Mouse (Mus musculus): Measurements from ENCODE around the gene Bcar1.

Gene Bcar1

DNA sequence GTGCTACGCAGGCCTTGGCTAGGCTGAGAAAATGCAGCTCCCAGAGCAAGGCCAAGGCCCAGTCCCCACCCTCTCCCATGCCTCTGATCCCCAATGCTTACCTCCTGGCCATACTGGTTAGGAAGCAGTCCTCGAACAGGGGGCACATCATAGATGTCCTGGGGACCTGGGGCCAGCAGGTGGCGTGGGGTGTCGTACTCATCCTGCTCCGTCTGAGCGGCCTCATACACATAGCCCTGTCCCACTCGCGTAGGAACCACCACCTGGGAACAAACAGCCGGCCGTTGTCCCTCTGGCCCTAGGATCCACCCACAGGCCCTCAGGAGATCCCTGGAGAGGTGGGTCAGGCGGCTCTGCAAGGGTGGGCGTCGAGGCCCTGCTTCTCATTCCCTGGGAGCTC, 28.1 kb downstream of the Bcar1 start:
- no peak for DNase-seq (ENCODE audit: low read depth)

DNA sequence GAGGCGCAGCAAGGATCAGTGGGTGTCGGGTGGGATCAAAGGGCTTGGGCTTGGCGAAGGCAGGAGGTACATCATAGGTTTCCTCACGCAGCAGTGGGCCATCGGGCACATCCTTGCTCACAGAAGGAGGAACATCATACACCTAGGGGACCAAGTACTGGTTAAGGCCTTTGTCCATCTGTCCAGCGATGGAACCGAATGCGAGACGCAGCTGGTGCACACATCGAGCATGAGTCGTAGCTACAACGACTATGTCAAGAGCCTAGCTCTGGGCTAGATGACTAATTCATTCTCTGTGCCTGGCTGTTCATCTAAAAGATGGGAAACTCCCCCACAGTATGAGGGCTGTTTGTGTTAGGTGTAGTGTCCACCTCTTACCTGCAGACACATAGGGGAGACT, 29.3 kb downstream of the Bcar1 start:
- DNase-seq (ENCODE audit: low read depth): no peak

DNA sequence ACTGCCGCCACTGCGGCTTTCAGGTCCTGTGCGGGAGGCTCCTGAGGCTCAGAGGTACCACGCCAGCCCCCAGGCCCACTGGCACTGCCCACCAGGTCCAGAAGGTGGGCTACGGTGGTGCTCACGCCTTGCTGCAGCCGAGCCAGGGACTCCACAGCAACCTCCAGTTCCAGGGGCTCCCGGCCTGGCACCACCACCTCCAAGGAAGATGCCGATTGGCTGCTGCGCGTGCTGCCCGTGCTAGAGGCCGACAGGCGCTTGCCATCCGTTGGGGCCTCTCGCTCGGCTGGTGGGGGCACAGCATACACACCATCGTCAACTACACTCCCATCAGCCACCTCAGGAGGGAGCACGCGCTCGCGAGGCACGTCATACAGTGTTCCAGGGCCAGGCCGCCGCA, 29.8 kb downstream of the Bcar1 start:
- no peak for DNase-seq (ENCODE audit: low read depth)

DNA sequence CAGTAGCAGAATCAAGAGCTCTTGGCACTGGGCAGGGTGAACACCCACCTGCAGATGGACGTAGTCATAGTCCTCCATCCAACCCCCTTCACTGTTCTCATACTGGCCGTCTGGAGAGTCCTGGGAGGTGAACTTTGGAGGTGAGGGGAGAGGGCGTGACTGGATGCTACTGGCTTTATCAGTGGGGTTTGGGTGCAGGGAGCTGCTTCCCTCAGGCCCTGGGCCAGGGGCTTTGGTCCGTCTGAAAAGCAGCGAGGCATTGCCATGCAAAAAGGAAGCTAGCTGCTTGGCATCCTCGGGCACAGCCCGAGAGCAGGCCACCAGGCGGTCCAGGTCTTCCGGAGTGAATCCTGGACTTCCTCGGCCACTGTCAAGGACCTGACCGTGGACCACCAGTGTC, 30.3 kb downstream of the Bcar1 start:
- DNase-seq (ENCODE audit: low read depth): no peak

DNA sequence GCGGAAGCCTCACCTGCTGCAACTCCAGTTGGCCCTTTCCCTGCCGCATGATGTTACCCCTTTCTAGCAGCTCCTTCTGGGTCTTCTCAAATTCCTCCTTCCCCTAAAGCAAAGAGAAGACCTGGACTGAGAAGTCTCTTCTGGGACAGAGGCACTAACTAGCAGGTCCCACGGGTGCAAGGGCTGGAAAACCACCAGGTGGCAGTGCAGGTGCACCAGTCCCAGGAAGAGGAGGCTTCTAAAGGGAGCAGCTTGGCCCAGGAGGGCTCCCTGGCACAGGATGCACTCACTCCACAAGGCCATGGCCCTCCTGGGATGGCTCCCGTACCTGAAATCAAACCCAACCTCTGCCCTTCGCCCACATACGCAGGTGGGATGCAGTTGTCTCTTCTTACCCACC, 31.0 kb downstream of the Bcar1 start:
- peak; percentile 25 for DNase-seq (ENCODE audit: low read depth)

DNA sequence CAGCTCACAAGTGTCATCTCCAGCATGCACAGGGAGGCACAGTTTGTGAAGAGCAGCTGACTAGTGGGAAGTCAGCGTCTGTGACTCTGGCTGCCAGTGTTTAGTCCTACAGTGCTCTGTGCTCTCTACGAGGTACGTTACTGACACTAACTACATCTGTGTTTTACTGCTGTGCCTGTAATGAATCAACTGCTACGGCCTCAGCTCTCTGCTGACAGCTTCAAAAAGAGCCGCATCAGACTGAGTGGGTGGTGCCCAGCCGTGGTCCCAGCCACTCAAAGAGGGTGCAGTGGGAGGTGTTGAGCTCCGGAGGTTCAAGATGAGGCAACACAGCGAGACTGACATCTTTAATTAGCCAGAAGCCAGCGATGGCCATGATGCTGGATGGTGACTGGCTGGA, 31.5 kb downstream of the Bcar1 start:
- DNase-seq (ENCODE audit: low read depth): no peak

DNA sequence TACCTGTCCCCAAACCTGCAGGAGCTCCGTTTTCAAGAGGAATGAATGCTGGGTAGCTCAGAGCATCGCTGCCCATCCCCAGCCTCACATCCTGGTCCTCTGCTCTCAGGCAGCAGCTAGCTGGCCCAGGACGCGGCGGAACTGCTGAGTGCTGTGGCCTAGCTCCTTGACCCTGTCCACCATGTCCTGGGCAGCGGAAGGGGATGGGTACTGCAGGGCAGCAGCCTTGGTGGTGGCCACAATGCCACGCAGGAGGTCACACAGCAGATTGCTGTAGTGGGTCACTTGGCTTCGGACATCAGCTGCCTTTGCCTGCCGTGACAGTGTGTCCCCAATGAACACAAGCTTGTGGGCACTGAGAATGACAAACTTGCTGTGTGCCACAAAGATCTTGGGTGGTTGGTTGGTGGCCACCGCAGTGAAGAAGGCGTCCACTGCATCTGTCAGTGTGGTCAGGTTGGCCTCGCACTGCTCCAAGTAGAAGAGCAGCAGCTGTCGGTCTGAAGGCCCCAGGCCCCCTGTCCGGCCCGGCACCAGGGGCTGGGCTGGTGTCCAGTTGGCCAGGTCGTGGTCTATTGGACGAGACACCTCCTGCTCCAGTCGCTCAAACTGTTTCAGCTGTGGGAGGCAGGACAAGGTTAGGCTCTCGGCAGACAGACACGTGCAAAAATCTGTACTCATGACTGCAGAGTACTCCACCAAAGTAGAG, 32.7 kb downstream of the Bcar1 start:
- no peak for DNase-seq (ENCODE audit: low read depth)

DNA sequence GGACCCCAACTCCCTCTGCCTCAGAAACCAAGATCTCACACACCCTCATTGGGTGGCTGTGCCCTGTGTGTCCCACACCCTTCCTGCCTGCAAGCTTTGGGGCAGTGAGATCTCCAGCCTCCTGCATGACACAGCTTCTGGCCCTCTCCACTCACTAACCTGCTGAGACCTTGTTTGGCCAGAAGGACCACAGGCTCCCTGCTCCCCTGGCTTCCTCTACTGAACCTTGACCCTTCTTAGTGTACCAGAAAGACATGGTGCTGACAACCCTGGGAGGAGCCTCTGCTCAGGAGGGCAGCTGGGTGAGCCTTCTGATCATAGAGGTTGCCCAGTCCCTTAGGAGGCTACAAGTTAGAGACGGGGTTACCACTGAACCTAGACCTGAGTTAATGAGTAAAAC, 34.4 kb downstream of the Bcar1 start:
- DNase-seq (ENCODE audit: low read depth): no peak

DNA sequence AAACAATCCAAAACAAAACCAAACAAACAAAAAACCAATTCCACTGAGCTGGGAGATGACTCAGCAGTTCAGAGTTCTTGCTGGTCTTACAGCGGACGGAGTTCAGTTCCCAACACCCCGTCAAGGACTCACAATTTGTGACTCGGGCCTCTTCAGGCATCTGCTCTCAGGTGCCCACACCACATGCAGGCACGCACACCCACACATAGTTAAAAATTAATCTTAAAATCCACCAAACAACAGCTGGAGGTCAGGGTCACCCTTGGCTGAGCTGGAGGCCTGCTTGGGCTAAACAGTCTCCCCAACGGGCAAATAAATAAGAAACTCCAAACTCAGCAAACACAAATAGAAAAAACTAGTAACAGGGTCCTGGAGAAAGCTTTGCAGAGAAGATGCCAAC, 35.3 kb downstream of the Bcar1 start:
- DNase-seq (ENCODE audit: low read depth): no peak

DNA sequence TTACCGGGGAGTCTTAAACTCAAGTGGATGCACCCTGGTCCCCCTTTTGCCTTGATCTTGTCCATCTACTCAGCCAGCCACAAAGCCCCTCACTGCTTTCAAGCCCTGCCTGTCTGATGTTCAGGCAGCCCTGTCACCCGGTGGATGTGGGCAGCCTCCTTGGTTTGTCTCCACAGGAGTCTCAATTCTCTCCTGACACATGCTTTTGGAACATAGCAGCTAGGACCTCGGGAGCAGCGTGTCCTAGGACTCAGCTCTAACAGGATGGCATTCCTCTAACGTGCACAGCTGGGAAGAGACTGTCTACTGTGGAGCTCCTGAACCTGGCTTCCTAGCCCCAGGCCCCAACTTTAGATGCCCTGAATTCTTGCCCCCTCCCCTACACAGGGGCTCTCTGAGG, 37.9 kb downstream of the Bcar1 start:
- DNase-seq (ENCODE audit: low read depth): no peak

DNA sequence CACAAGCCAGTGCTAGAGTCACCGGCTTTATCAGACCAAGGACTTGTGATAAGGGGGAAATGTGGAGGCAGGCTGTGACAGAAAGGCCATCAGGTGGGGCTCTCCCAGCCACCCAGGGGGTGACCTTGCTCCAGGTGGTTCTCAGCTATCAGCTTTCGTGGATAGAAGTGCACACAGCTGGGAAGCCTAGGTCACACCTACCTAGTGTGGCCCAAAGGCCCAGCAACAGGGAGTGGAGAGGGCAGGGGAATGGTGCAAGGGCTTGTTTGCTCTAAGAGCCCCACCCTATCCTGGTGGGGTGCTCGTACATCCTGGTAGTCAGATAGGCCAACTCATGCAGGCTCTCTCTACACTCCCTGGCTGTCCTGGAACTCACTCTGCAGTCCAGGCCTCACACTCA, 38.4 kb downstream of the Bcar1 start:
- DNase-seq (ENCODE audit: low read depth): no peak

DNA sequence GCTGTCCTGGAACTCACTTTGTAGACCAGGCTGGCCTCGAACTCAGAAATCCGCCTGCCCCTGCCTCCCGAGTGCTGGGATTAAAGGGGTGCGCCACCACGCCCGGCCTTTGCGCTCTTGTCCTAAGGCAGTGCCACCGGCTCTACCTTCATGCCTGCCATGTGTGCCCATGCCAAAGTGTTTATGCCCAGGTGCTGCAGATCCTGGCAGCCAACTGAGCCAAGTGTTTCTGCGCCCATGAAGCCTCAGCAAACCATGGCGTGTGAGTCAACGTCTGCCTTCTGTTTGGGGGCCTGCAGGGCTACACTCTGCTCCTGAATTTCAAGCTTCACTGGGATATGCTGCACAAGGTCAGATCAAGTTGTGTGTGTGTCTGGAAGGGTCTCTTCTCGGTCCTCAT, 39.0 kb downstream of the Bcar1 start:
- no peak for DNase-seq (ENCODE audit: low read depth)

DNA sequence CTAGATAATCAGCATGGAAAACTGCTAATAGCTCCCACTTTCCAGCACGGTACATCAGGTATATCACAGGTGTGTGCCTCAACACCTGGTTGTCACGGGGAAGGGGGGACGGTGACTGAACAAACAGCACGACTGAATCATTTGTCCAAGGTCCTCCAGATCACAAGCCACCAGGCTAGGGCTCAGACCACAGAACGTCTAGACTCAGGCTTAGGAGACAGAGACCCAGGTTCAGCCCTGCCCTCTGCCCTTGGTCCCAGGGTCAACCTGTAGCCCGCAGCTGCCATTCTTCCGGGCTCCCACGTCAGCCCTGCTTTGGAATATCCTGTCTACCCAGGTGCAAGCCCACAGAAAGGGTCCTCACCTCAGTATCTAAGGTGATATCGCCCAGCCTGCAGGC, 42.2 kb downstream of the Bcar1 start:
- no peak for DNase-seq (ENCODE audit: low read depth)

DNA sequence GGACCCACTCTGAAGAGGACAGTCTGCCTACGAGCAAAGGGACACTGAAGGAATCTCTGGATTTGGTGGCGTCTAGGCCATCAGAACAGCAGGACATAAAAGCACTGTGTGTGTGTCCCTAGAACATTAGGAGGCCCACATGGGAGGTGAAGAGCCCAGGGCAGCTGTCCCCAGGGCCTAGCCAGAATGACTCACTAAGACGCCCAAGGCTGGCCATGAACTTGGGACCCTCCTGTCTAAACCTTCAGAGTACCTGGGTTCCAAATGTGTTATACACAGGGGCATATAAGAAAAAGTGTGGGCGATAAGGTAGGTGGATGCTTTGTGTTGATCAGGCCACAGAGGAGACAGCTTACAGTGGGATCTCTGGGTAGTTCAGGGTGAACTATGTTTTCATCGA, 42.9 kb downstream of the Bcar1 start:
- no peak for DNase-seq (ENCODE audit: low read depth)

DNA sequence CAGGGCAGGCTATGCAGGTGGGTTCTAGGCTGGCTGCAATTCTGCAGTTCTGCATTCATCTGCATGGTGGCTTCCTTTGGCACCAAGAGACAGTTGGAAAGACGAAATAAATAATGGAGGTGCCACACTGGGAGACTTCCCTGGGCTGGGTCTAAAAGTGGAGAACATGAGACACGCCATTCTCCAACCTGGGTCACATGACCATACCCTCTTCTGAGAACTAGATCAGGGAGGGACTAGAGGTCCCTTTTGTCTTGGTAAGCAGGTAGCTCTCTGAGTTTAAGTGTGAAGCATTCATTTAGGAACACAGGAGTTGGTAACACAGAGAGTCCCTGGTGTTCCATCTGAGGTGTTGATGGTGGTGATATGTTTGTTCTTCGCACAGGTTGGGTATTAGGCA, 43.4 kb downstream of the Bcar1 start:
- no peak for DNase-seq (ENCODE audit: low read depth)

DNA sequence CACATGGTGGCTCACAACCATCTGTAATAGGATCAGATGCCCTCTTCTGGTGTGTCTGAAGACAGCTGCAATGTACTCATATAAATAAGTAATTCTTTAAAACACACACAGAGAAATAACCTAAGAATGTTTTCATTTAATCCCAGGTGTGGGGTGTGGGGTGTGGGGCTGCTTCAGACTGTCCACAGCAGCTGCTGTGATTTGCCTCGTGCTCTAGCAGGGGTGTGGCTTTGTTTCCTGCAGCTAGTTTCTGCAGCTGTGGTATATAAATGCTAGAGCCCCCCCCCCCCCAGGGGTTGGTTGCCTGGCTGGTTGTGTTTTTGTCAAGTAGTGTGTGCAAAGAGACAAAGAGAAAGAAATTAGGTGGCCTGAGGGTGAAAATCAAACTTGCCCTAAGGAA, 44.6 kb downstream of the Bcar1 start:
- no peak for DNase-seq (ENCODE audit: low read depth)

DNA sequence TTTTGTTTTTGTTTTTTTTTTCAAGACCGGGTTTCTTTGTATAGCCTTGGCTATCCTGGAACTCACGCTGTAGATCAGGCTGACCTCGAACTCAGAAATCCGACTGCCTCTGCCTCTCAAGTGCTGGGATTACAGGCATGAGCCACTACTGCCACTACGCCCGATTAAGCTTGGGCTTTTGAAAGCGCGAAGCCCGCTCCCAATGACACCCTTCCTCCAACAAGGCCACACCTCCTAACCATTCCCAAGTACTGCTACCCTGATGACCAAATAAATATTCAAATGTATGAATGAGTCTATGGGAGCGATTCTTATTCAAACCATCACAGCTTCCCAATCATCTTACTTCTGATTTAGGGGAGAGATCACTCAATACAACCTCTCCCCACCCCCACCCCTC, 46.0 kb downstream of the Bcar1 start:
- DNase-seq (ENCODE audit: low read depth): no peak

DNA sequence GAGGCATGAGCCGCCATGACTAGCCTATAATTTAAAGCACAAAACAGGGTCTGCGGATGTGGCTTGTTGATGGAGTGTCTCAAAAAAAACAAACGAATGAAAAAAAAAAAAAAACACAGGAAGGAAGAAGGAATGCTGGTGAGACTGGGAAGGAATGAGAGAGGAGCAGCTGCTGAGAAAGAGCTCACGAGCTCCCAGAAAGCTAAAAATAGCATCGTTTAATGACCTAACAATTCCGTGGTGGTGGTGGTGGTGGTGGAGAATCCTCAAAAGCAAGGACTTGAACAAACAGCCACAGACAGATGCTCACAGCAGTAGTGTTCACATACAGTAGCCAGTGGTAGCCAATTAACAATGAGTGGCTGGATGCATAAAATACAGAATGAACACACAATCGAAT, 48.2 kb downstream of the Bcar1 start:
- no peak for DNase-seq (ENCODE audit: low read depth)

DNA sequence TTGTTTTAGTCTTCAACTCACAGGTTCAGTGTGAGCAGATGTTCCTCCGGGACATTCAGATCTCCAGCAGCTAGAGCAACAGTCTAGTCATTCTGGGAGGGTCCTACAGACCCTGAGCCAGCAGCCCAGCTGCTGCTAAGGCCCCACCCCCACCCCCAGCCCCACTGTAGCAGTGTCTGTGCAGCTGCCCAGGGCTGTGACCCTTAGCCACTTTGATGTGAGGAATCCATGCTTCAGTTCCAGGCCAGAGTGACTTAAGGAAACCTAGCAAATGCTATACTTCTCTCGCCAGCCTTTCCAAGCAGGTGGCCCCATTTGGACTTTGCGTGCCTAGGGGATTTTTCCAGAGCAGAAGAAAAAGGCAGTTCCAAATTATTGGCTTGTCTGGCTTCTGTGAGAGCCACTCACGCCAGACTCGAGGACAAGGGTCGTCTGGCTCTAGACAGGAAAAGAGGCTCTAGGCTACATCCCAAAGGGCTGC, 50.3 kb downstream of the Bcar1 start:
- no peak for DNase-seq (ENCODE audit: low read depth)

DNA sequence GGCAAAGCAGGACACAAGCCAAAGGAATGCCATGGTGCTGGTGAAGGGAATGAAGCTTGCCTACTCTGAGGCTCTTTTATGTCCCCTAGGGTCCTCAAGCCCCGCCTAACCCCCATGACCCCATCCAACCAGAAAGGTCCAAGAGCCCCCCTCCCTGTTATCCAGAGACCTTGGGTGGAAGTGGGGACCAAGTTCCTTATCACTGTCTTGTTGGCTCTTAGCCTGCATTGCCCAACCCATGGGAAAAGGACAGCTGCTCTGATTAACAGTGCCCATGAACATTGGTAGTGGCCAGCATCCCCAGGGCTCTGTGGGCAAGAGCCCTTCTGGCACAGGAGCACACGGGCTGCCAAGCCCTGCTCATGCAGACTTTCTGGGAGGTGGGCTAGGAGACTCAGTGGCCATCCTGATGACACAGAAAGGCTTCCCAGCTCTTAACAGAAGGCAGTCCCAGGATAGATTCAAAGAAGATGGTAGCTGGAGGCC, 52.6 kb downstream of the Bcar1 start, which contains the start of gene Ctrb1:
TSS of gene Ctrb1 (minus strand) at position 51 of the 486 bp plus-strand sequence.
- DNase-seq (ENCODE audit: low read depth): no peak

DNA sequence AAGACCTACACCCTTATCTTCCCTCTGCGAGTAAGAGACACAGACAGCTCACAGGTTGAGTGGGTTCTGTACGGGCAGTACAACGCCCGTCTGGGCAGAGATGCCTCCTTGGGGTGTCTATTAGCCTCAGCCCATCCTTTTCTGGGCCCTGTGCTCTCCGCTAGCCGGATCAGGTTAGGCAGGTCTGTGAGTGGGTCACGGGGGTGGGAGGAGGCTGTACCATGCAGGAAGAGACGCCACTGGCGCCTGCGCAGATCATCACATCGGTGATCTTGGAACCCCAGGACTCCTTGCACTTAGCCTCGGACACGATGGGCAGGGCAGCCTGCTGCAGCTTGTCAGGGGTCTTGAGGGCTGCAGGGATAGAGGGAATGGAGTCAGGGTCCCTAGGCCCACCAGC, 56.7 kb downstream of the Bcar1 start:
- no peak for DNase-seq (ENCODE audit: low read depth)

DNA sequence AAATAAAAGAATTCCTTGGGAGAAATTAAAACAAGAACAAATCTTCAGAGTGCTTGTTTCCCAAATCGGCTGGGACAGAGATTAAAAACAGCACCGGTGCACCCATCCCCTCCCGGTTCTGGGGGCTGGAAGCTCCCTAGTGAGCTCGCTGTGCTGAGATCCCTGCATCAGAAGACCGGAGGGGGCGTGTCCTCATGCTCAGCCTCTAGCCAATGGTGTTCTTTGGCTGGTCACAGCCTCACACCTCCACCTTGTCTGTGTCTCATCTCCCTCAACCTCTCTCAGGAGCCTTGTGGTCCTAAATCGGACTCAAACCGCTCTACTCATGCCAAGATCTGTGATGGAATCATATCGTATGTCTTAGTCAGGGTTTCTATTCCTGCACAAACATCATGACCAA, 61.1 kb downstream of the Bcar1 start:
- DNase-seq (ENCODE audit: low read depth): no peak

DNA sequence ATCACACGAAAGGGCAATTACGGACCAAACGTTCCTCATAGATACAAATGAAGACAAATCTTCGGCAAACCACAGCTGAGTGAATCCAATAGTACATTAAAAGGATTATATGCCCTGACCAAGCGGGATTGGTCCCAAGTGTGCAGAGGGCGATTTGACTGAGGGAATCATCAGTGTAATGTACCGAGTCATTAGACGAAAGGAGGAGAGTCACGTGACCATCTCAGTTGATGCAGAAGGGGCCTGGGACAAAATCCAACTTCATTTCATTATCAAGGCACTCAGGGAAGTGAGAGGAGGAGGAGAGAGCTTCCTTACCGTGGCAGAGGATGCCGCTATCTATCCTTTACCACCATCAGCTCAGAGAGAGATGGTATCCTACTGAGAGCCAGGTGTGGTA, 62.5 kb downstream of the Bcar1 start:
- DNase-seq (ENCODE audit: low read depth): no peak

DNA sequence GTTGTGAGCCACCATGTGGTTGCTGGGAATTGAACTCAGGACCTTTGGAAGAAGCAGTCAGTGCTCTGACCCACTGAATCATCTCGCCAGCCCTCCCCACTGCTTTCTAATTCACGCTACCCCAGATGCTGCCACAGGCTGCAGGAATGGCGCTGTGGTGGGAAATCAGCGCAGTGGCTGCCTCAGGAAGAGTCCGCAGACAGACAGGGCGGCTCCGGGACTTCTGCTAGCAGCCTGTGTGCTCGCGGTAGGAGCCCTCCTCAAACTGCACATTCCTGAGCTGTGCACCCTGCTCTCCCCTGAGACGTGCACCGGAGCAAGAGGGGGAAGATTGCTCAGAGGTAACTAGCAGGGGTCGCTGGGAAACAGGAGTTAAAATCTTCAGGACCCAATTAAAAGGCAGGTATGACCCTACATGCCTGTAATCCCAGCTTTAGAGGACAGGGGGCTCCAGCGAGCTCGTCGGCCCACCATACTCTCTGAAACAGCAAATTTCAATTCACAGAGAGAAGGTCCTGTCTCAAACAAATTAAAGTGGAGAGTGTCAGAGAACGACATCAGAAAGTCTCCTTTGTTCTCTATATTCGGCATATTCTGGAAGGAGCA, 63.1 kb downstream of the Bcar1 start:
- DNase-seq (ENCODE audit: low read depth): no peak
